Mouse (Mus musculus): ENCODE measurements around the gene Zfp612. TPM values are rescaled to one million over a fixed set of nuclear protein-coding genes. Genes with fewer than 3 reads are reported as not detected.
A peak's percentile ranks its signal among the peaks of the same experiment; 100 is the strongest.

Gene Zfp612
- polyA plus RNA-seq, 1 experiment, result 0.39 TPM

GRCm38 (mm10) chr8:110051208-110051607 lies 28.3 kb upstream of the Zfp612 start:
- Histone ChIP-seq H3K4me1 (ENCODE audit: control insufficient read depth, insufficient read depth, insufficient read length, low read length) (no peaks in the 10 kb centered on the region), H3K4me3 (ENCODE audit: low read depth, low read length) (no peak overlapping the region), H3K27me3 (ENCODE audit: control insufficient read depth, insufficient read depth, low read length) (no peaks in the 10 kb centered on the region), H3K36me3 (ENCODE audit: control insufficient read depth, insufficient read depth, low read length) (no peaks in the 10 kb centered on the region), H3K27ac (ENCODE audit: insufficient read depth, low read depth, low read length) (no peak overlapping the region)
- TF ChIP-seq CTCF (IDR thresholded peaks at IDR 0.05; ENCODE audit: extremely low read depth, insufficient read length, insufficient replicate concordance, low read depth, low read length) (no peak), POLR2A (IDR thresholded peaks at IDR 0.05; ENCODE audit: low read depth, low read length) (no peak)
- WGBS, result 29% methylated on average over 6 of the region's 6 CpGs

- Histone ChIP-seq H3K36me3 (ENCODE audit: control insufficient read depth, insufficient read depth, low read length) (no peaks in the 10 kb centered on the region), H3K27ac (ENCODE audit: insufficient read depth, low read depth, low read length) (no peak overlapping the region), H3K4me1 (ENCODE audit: control insufficient read depth, insufficient read depth, insufficient read length, low read length) (no peaks in the 10 kb centered on the region; the same call in 1 of the 2 replicates), H3K27me3 (ENCODE audit: control insufficient read depth, insufficient read depth, low read length) (no peaks in the 10 kb centered on the region), H3K4me3 (ENCODE audit: low read depth, low read length) (no peak overlapping the region)
- WGBS, result 78% methylated on average over 8 of the region's 8 CpGs
- TF ChIP-seq CTCF (IDR thresholded peaks at IDR 0.05; ENCODE audit: extremely low read depth, insufficient read length, insufficient replicate concordance, low read depth, low read length) (no peak), POLR2A (IDR thresholded peaks at IDR 0.05; ENCODE audit: low read depth, low read length) (no peak)
These were observed 21.3 kb upstream of the Zfp612 start for GRCm38 (mm10) chr8:110058207-110058606.

- H3K27ac ChIP-seq (ENCODE audit: insufficient read depth, low read depth, low read length), result no peak overlapping the region
- no peaks in the 10 kb centered on the region for H3K36me3 ChIP-seq (ENCODE audit: control insufficient read depth, insufficient read depth, low read length)
- H3K4me1 ChIP-seq (ENCODE audit: control insufficient read depth, insufficient read depth, insufficient read length, low read length), result peaks cover 3% of the 10 kb centered on the region; the same call in 1 of the 2 replicates
- H3K4me3 ChIP-seq (ENCODE audit: low read depth, low read length), result no peak overlapping the region
- no peaks in the 10 kb centered on the region for H3K27me3 ChIP-seq (ENCODE audit: control insufficient read depth, insufficient read depth, low read length)
- 26% methylated on average over 9 of the region's 9 CpGs for WGBS
- TF ChIP-seq CTCF (IDR thresholded peaks at IDR 0.05; ENCODE audit: extremely low read depth, insufficient read length, insufficient replicate concordance, low read depth, low read length), result no peak
- TF ChIP-seq POLR2A (IDR thresholded peaks at IDR 0.05; ENCODE audit: low read depth, low read length), result no peak
These were observed 15.4 kb upstream of the Zfp612 start for GRCm38 (mm10) chr8:110064161-110064560.

GRCm38 (mm10) chr8:110064606-110065365 lies 14.8 kb upstream of the Zfp612 start:
- H3K27me3 ChIP-seq (ENCODE audit: control insufficient read depth, insufficient read depth, low read length), result no peaks in the 10 kb centered on the region
- TF ChIP-seq POLR2A (IDR thresholded peaks at IDR 0.05; ENCODE audit: low read depth, low read length) (no peak), CTCF (IDR thresholded peaks at IDR 0.05; ENCODE audit: extremely low read depth, insufficient read length, insufficient replicate concordance, low read depth, low read length) (no peak)
- no peak overlapping the region for H3K27ac ChIP-seq (ENCODE audit: insufficient read depth, low read depth, low read length)
- no peaks in the 10 kb centered on the region for H3K36me3 ChIP-seq (ENCODE audit: control insufficient read depth, insufficient read depth, low read length)
- peaks cover 3% of the 10 kb centered on the region; the same call in 1 of the 2 replicates for H3K4me1 ChIP-seq (ENCODE audit: control insufficient read depth, insufficient read depth, insufficient read length, low read length)
- no peak overlapping the region for H3K4me3 ChIP-seq (ENCODE audit: low read depth, low read length)
- 63% methylated on average over 18 of the region's 18 CpGs for WGBS

- Histone ChIP-seq H3K4me1 (ENCODE audit: control insufficient read depth, insufficient read depth, insufficient read length, low read length) (peaks cover 3% of the 10 kb centered on the region; the same call in 1 of the 2 replicates), H3K36me3 (ENCODE audit: control insufficient read depth, insufficient read depth, low read length) (no peaks in the 10 kb centered on the region), H3K4me3 (ENCODE audit: low read depth, low read length) (no peak overlapping the region), H3K27me3 (ENCODE audit: control insufficient read depth, insufficient read depth, low read length) (no peaks in the 10 kb centered on the region), H3K27ac (ENCODE audit: insufficient read depth, low read depth, low read length) (no peak overlapping the region)
- 89% methylated on average over 4 of the region's 4 CpGs for WGBS
- no peak for TF ChIP-seq CTCF (IDR thresholded peaks at IDR 0.05; ENCODE audit: extremely low read depth, insufficient read length, insufficient replicate concordance, low read depth, low read length)
- TF ChIP-seq POLR2A (IDR thresholded peaks at IDR 0.05; ENCODE audit: low read depth, low read length), result no peak
These were observed 13.9 kb upstream of the Zfp612 start for GRCm38 (mm10) chr8:110065676-110066075.

- WGBS, result 94% methylated on average over 4 of the region's 4 CpGs
- Histone ChIP-seq H3K27ac (ENCODE audit: insufficient read depth, low read depth, low read length) (no peak overlapping the region), H3K4me1 (ENCODE audit: control insufficient read depth, insufficient read depth, insufficient read length, low read length) (peaks cover 3% of the 10 kb centered on the region; the same call in 1 of the 2 replicates), H3K27me3 (ENCODE audit: control insufficient read depth, insufficient read depth, low read length) (no peaks in the 10 kb centered on the region), H3K4me3 (ENCODE audit: low read depth, low read length) (no peak overlapping the region), H3K36me3 (ENCODE audit: control insufficient read depth, insufficient read depth, low read length) (no peaks in the 10 kb centered on the region)
- TF ChIP-seq CTCF (IDR thresholded peaks at IDR 0.05; ENCODE audit: extremely low read depth, insufficient read length, insufficient replicate concordance, low read depth, low read length) (no peak), POLR2A (IDR thresholded peaks at IDR 0.05; ENCODE audit: low read depth, low read length) (no peak)
These were observed 9.8 kb upstream of the Zfp612 start for GRCm38 (mm10) chr8:110069706-110070105.

- H3K27ac ChIP-seq (ENCODE audit: insufficient read depth, low read depth, low read length), result no peak overlapping the region
- no peak for TF ChIP-seq POLR2A (IDR thresholded peaks at IDR 0.05; ENCODE audit: low read depth, low read length)
- TF ChIP-seq CTCF (IDR thresholded peaks at IDR 0.05; ENCODE audit: extremely low read depth, insufficient read length, insufficient replicate concordance, low read depth, low read length), result peak; percentile 94; the same call in 1 of the 2 replicates
- 12% methylated on average over 9 of the region's 9 CpGs for WGBS
- no peaks in the 10 kb centered on the region for H3K36me3 ChIP-seq (ENCODE audit: control insufficient read depth, insufficient read depth, low read length)
- H3K27me3 ChIP-seq (ENCODE audit: control insufficient read depth, insufficient read depth, low read length), result no peaks in the 10 kb centered on the region
- H3K4me3 ChIP-seq (ENCODE audit: low read depth, low read length), result no peak overlapping the region
- H3K4me1 ChIP-seq (ENCODE audit: control insufficient read depth, insufficient read depth, insufficient read length, low read length), result peaks cover 2% of the 10 kb centered on the region; the same call in 1 of the 2 replicates
These were observed 7.9 kb upstream of the Zfp612 start for GRCm38 (mm10) chr8:110071600-110071999.

All from small intestine, adult 2 months (tissue).